ENCODE assay signal across 26 mouse cellular contexts in the genomic region with DNA sequence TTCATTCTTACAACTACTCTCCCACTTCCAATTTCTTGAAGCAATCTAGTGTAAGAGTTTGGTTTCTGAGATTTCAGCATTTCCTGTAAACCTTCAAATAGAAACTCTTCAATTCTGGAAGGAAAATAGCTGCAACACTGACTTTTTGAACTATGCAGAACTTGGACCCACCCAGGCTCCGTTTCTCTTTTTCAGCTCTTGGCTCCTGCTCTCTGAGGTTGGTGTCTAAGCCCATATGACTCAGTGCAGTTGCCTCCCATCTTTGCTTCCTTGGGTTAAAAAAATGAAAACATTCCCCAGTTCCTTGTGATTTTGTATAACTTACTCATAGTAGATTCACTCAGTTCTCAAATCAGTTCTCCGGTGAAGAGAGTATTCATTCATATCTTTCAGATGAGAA. TPM values are rescaled to one million over a fixed set of nuclear protein-coding genes. Genes with fewer than 3 reads are reported as not detected.
DNase-seq lines count a peak whose midpoint lies in the region; TF ChIP-seq lines count a peak whose summit lies in the region.
"Had no signal": no experiment of that assay in that cellular context is flagged by ENCODE, and none has a peak within 500 bp of the region (broad histone marks: within the 10 kb centered on the region; RNA-seq: fewer than 3 reads in every experiment).

No protein-coding gene starts in this region.

- no peak for TF ChIP-seq POLR2A in lung, adult 2 months (IDR thresholded peaks at IDR 0.05; ENCODE audit: borderline replicate concordance, extremely low read depth, low read depth, low read length)
- TF ChIP-seq POLR2A in embryonic fibroblast, embryonic 13.5 days (IDR thresholded peaks at IDR 0.05; ENCODE audit: low read depth, low read length), result no peak

- intact Hi-C loops in heart, postnatal 25 days (cut with DNase I), result no loop called here

- no peak overlapping the region for H3K4me3 ChIP-seq in lung, adult 2 months (replicated peaks; ENCODE audit: extremely low read depth, low read depth, low read length)
- no peak overlapping the region for H3K4me3 ChIP-seq in embryonic fibroblast, embryonic 13.5 days (ENCODE audit: insufficient read depth, low read length)
- H3K4me3 ChIP-seq: forebrain, embryonic 12.5 days; forebrain, embryonic 15.5 days; heart, adult 2 months; heart, embryonic 13.5 days; hindbrain, embryonic 10.5 days; hindbrain, embryonic 13.5 days; intestine, embryonic 15.5 days had no signal

- H3K4me1 ChIP-seq in lung, adult 2 months (ENCODE audit: control insufficient read depth, insufficient read depth, low read length), result no peaks in the 10 kb centered on the region
- no peaks in the 10 kb centered on the region for H3K4me1 ChIP-seq in embryonic fibroblast, embryonic 13.5 days (ENCODE audit: control insufficient read depth, insufficient read depth, low read length)
- H3K4me1 ChIP-seq: forebrain, embryonic 12.5 days; forebrain, embryonic 15.5 days; heart, embryonic 13.5 days; hindbrain, embryonic 10.5 days; hindbrain, embryonic 13.5 days; intestine, embryonic 15.5 days had no signal

- TF ChIP-seq CTCF in lung, adult 2 months (IDR thresholded peaks at IDR 0.05; ENCODE audit: insufficient read depth, low read length), result no peak
- TF ChIP-seq CTCF in embryonic fibroblast, embryonic 13.5 days (IDR thresholded peaks at IDR 0.05; ENCODE audit: borderline replicate concordance, insufficient read depth, low read length), result no peak

- H3K27ac ChIP-seq in embryonic fibroblast, embryonic 13.5 days (ENCODE audit: insufficient read depth, low read length), result 0 out of 2 replicates have a peak overlapping the region, but pooled peaks have one; percentile 40
- H3K27ac ChIP-seq: forebrain, embryonic 12.5 days; forebrain, embryonic 15.5 days; heart, adult 2 months; heart, embryonic 13.5 days; hindbrain, embryonic 10.5 days; hindbrain, embryonic 13.5 days; intestine, embryonic 15.5 days had no signal

- peak; percentile 7 for DNase-seq in heart, adult 8-10 months (ENCODE audit: low spot score)
- DNase-seq in heart, postnatal 25 days (ENCODE audit: low spot score), result no peak
- peak; percentile 16 for DNase-seq in lung, postnatal 25 days (ENCODE audit: low spot score)
- DNase-seq in lung, adult 2 months, result no peak
- no peak for DNase-seq in right cerebral cortex, postnatal 4 days
- DNase-seq in cerebellum, adult 9-10 months, result no peak
- DNase-seq: adrenal gland, adult 8-10 months; adrenal gland, postnatal 25 days; cerebellum, adult 11-12 months; cerebellum, adult 8-10 months; cerebellum, postnatal 14 days; gastrocnemius, postnatal 25 days; heart, postnatal 36 days had no signal

- 62% methylated on average over 2 of the region's 2 CpGs for WGBS in lung, adult 2 months

RNA-seq across cellular contexts. Expression of gene Timd4, which starts 6.2 kb away (rescaled TPM):
- 1 to 10 TPM in 1 of 4 experiments, under 1 TPM in 3; 0.78 to 3.2 (median 0.90) TPM for total RNA-seq in heart, adult 8-10 months (2022)
- total RNA-seq in heart, postnatal 25 days (2021), result 1 to 10 TPM; 1.5 to 1.6 TPM
- 0.96 and 1.3 TPM in 2 replicates for polyA plus RNA-seq in lung, adult 2 months (2012; rRNA removed)
- polyA plus RNA-seq in embryonic fibroblast, embryonic 13.5 days (2011; ENCODE audit: insufficient read length, low read depth, missing spikeins), result not detected in 2 replicates
- total RNA-seq: MEL had no signal
- polyA plus RNA-seq: C2C12; CD4-positive, CD25-positive, alpha-beta regulatory T cell, adult 4 months; embryonic facial prominence, embryonic 11.5 days; forebrain, embryonic 15.5 days; hindbrain, embryonic 16.5 days had no signal

Comparison
In these comparisons a context has a peak if more than half of its experiments do, and no peak if none do; other contexts are left out.
1. DNase-seq: peak in heart, adult 8-10 months (single experiment) and lung, postnatal 25 days (single experiment); none in heart, postnatal 25 days (single experiment), lung, adult 2 months (single experiment), right cerebral cortex, postnatal 4 days (single experiment) and cerebellum, adult 9-10 months (single experiment).